9 mouse cellular contexts compared by ENCODE assay signal in genomic region chr2:130451727-130452090, GRCm38 (mm10). TPM values are rescaled to one million over a fixed set of nuclear protein-coding genes. Genes with fewer than 3 reads are reported as not detected.
DNase-seq lines count a peak whose midpoint lies in the region; ATAC-seq lines count a peak whose summit lies in the region.
"Had no signal": no experiment of that assay in that cellular context is flagged by ENCODE, and none has a peak within 500 bp of the region (broad histone marks: within the 10 kb centered on the region; RNA-seq: fewer than 3 reads in every experiment).

No protein-coding gene starts in this region.

- no peaks in the 10 kb centered on the region for H3K27me3 ChIP-seq in heart, embryonic 16.5 days (ENCODE audit: control insufficient read depth, insufficient read depth, low read length)
- peaks cover 26% of the 10 kb centered on the region for H3K27me3 ChIP-seq in hindbrain, embryonic 10.5 days (ENCODE audit: insufficient read depth, poor library complexity, severe bottlenecking)
- peaks cover 4% of the 10 kb centered on the region; the same call in 1 of the 2 replicates for H3K27me3 ChIP-seq in midbrain, embryonic 11.5 days (ENCODE audit: control insufficient read depth, insufficient read depth, low read length)

- ATAC-seq in heart, embryonic 16.5 days (replicated peaks; ENCODE audit: extremely low read depth, insufficient read depth, low FRiP score): no peak
- ATAC-seq in midbrain, embryonic 11.5 days (ENCODE audit: low FRiP score): no peak

- H3K4me2 ChIP-seq in heart, embryonic 16.5 days (ENCODE audit: low read depth, low read length): peak overlapping the region; percentile 87
- H3K4me2 ChIP-seq in midbrain, embryonic 11.5 days: peak overlapping the region; percentile 79

- H3K27ac ChIP-seq in heart, embryonic 16.5 days (ENCODE audit: low read length): no peak overlapping the region
- no peak overlapping the region for H3K27ac ChIP-seq in hindbrain, embryonic 10.5 days
- H3K27ac ChIP-seq in midbrain, embryonic 11.5 days (ENCODE audit: low read depth, low read length): no peak overlapping the region

- H3K36me3 ChIP-seq in heart, embryonic 16.5 days (ENCODE audit: control insufficient read depth, insufficient read depth): no peaks in the 10 kb centered on the region
- 0 out of 2 replicates have a peak, but pooled peaks cover 3% of the 10 kb centered on the region for H3K36me3 ChIP-seq in hindbrain, embryonic 10.5 days
- H3K36me3 ChIP-seq in midbrain, embryonic 11.5 days (ENCODE audit: control insufficient read depth, insufficient read depth, low read length): no peaks in the 10 kb centered on the region

- no peak for DNase-seq in heart, adult 8-10 months (ENCODE audit: low spot score)
- peak; percentile 37 for DNase-seq in cerebellum, adult 9-11 months
- no peak for DNase-seq in hindbrain, embryonic 10.5 days (ENCODE audit: low spot score)
- no peak for DNase-seq in midbrain, embryonic 11.5 days (ENCODE audit: low spot score, missing footprints)
- no peak for DNase-seq in gastrocnemius, adult 8-10 months (ENCODE audit: low spot score in 2 of 2)
- no peak for DNase-seq in adrenal gland, postnatal 25 days
- no peak for DNase-seq in layer of hippocampus, adult 8-10 months (ENCODE audit: low spot score in 2 of 2)
- DNase-seq: thymus, postnatal 36 days had no signal

- H3K9me3 ChIP-seq in heart, embryonic 16.5 days (replicated peaks; ENCODE audit: control insufficient read depth, low read length): no peaks in the 10 kb centered on the region
- H3K9me3 ChIP-seq in hindbrain, embryonic 10.5 days: no peaks in the 10 kb centered on the region
- H3K9me3 ChIP-seq in midbrain, embryonic 11.5 days (ENCODE audit: control insufficient read depth, low read length): no peaks in the 10 kb centered on the region

- 50% methylated on average over 3 of the region's 3 CpGs for whole genome bisulfite sequencing in heart, embryonic 16.5 days
- WGBS in hindbrain, embryonic 10.5 days: 86% methylated on average over 3 of the region's 3 CpGs
- WGBS in midbrain, embryonic 11.5 days: 78% methylated on average over 3 of the region's 3 CpGs

- H3K4me3 ChIP-seq in heart, embryonic 16.5 days (ENCODE audit: low read length): peak overlapping the region; percentile 84; the same call in 1 of the 2 replicates
- peak overlapping the region; percentile 94 for H3K4me3 ChIP-seq in hindbrain, embryonic 10.5 days
- no peak overlapping the region for H3K4me3 ChIP-seq in midbrain, embryonic 11.5 days (ENCODE audit: low read depth, low read length)

- H3K4me1 ChIP-seq in heart, embryonic 16.5 days (ENCODE audit: control insufficient read depth, insufficient read depth, low read length): peaks cover 27% of the 10 kb centered on the region
- peaks cover 41% of the 10 kb centered on the region for H3K4me1 ChIP-seq in hindbrain, embryonic 10.5 days (replicated peaks)
- H3K4me1 ChIP-seq in midbrain, embryonic 11.5 days (ENCODE audit: control insufficient read depth, insufficient read depth, low read length): peaks cover 11% of the 10 kb centered on the region; the same call in 1 of the 2 replicates

- no peak overlapping the region for H3K9ac ChIP-seq in heart, embryonic 16.5 days (ENCODE audit: low read length)
- H3K9ac ChIP-seq in midbrain, embryonic 11.5 days (ENCODE audit: low read length): no peak overlapping the region

RNA-seq across cellular contexts. Expression of gene Ptpra, which starts 1.6 kb away (rescaled TPM):
- 70.5 and 71.8 TPM in 2 replicates for polyA plus RNA-seq in heart, embryonic 16.5 days (2015; fragmentation: Nextera tagmentation; extraction: Ambion mirVana)
- 10 to 100 TPM; 44.2 to 48.0 (median 46.4) TPM for total RNA-seq in heart, adult 8-10 months (2022)
- 86.7 TPM in 2 replicates for polyA plus RNA-seq in hindbrain, embryonic 10.5 days (2016; fragmentation: Nextera tagmentation; extraction: Ambion mirVana)
- polyA plus RNA-seq in midbrain, embryonic 11.5 days (2014; fragmentation: Nextera tagmentation; extraction: Ambion mirVana): 109 and 111 TPM in 2 replicates
- total RNA-seq in gastrocnemius, adult 8-10 months (2022): 10 to 100 TPM; 12.2 to 18.8 (median 14.5) TPM
- 115 and 144 TPM in 2 replicates for total RNA-seq in adrenal gland, postnatal 25 days (2021)
- total RNA-seq in layer of hippocampus, adult 8-10 months (2022): 100 to 1,000 TPM; 306 to 318 (median 311) TPM

RNA-seq across cellular contexts. Expression of gene Pced1a, which starts 27.2 kb away (rescaled TPM):
- 7.2 and 8.1 TPM in 2 replicates for polyA plus RNA-seq in heart, embryonic 16.5 days (2015; fragmentation: Nextera tagmentation; extraction: Ambion mirVana)
- 1 to 10 TPM; 6.1 to 7.2 (median 6.5) TPM for total RNA-seq in heart, adult 8-10 months (2022)
- polyA plus RNA-seq in hindbrain, embryonic 10.5 days (2016; fragmentation: Nextera tagmentation; extraction: Ambion mirVana): 11.3 and 13.1 TPM in 2 replicates
- polyA plus RNA-seq in midbrain, embryonic 11.5 days (2014; fragmentation: Nextera tagmentation; extraction: Ambion mirVana): 7.5 and 8.0 TPM in 2 replicates
- total RNA-seq in gastrocnemius, adult 8-10 months (2022): 1 to 10 TPM; 3.7 to 6.2 (median 3.8) TPM
- total RNA-seq in adrenal gland, postnatal 25 days (2021): 18.9 and 19.9 TPM in 2 replicates
- 10 to 100 TPM; 25.2 to 29.4 (median 27.8) TPM for total RNA-seq in layer of hippocampus, adult 8-10 months (2022)

RNA-seq across cellular contexts. Expression of gene Vps16, which starts 27.6 kb away (rescaled TPM):
- polyA plus RNA-seq in heart, embryonic 16.5 days (2015; fragmentation: Nextera tagmentation; extraction: Ambion mirVana): 57.1 and 60.9 TPM in 2 replicates
- total RNA-seq in heart, adult 8-10 months (2022): 10 to 100 TPM; 21.6 to 28.9 (median 24.7) TPM
- polyA plus RNA-seq in hindbrain, embryonic 10.5 days (2016; fragmentation: Nextera tagmentation; extraction: Ambion mirVana): 120 TPM in 2 replicates
- 83.7 and 91.7 TPM in 2 replicates for polyA plus RNA-seq in midbrain, embryonic 11.5 days (2014; fragmentation: Nextera tagmentation; extraction: Ambion mirVana)
- 10 to 100 TPM; 13.2 to 20.5 (median 18.2) TPM for total RNA-seq in gastrocnemius, adult 8-10 months (2022)
- total RNA-seq in adrenal gland, postnatal 25 days (2021): 80.9 and 81.9 TPM in 2 replicates
- total RNA-seq in layer of hippocampus, adult 8-10 months (2022): 100 to 1,000 TPM in 1 of 4 experiments, 10 to 100 TPM in 3; 82.1 to 115 (median 87.7) TPM

RNA-seq across cellular contexts. Expression of gene Tmem239, which starts 45.4 kb away (rescaled TPM):
- 0.11 TPM in 1 of 2 replicates, not detected in the other for polyA plus RNA-seq in heart, embryonic 16.5 days (2015; fragmentation: Nextera tagmentation; extraction: Ambion mirVana)
- not detected for total RNA-seq in heart, adult 8-10 months (2022)
- not detected in 2 replicates for polyA plus RNA-seq in hindbrain, embryonic 10.5 days (2016; fragmentation: Nextera tagmentation; extraction: Ambion mirVana)
- polyA plus RNA-seq in midbrain, embryonic 11.5 days (2014; fragmentation: Nextera tagmentation; extraction: Ambion mirVana): not detected in 2 replicates
- not detected for total RNA-seq in gastrocnemius, adult 8-10 months (2022)
- total RNA-seq in adrenal gland, postnatal 25 days (2021): not detected in 2 replicates
- total RNA-seq in layer of hippocampus, adult 8-10 months (2022): not detected

RNA-seq across cellular contexts. Expression of gene 1700020A23Rik, which starts 46.6 kb away (rescaled TPM):
- not detected in 2 replicates for polyA plus RNA-seq in heart, embryonic 16.5 days (2015; fragmentation: Nextera tagmentation; extraction: Ambion mirVana)
- total RNA-seq in heart, adult 8-10 months (2022): not detected
- polyA plus RNA-seq in hindbrain, embryonic 10.5 days (2016; fragmentation: Nextera tagmentation; extraction: Ambion mirVana): 0.25 TPM in 1 of 2 replicates, not detected in the other
- polyA plus RNA-seq in midbrain, embryonic 11.5 days (2014; fragmentation: Nextera tagmentation; extraction: Ambion mirVana): not detected in 2 replicates
- not detected for total RNA-seq in gastrocnemius, adult 8-10 months (2022)
- not detected in 2 replicates for total RNA-seq in adrenal gland, postnatal 25 days (2021)
- total RNA-seq in layer of hippocampus, adult 8-10 months (2022): not detected
